Mouse (Mus musculus): Measurements from ENCODE around the gene Eva1a.

DNA sequence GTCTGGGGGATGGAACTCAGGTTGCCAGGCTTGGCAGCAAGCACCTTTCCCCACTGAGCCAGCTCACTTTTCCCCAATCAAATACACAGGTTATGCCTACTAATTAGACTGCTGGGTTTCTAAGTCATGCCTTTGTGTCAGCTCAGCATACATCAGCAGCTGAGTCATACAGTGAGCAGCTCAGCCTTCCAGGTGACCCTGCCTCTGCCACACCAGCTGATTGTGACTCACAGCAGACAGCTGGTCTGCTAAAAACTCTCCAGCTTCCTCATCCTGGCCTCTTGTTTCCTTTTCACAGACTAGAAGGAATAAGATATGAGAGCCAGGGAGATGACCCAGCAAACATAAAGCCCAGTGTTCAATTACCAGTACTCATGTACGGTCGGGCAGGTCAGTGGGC, 84.3 kb downstream of the Eva1a start:
- TF ChIP-seq CTCF (IDR thresholded peaks at IDR 0.05; ENCODE audit: low read depth, low read length) (no peak), POLR2A (IDR thresholded peaks at IDR 0.05; ENCODE audit: extremely low read depth, insufficient read depth, low read length) (no peak)
